Mouse (Mus musculus): ENCODE measurements around the gene Nfix. TPM values are rescaled to one million over a fixed set of nuclear protein-coding genes. Genes with fewer than 3 reads are reported as not detected.

The Nfix gene
- polyA plus RNA-seq, 1 experiment from 2014 or later: 2.2 TPM

DNA sequence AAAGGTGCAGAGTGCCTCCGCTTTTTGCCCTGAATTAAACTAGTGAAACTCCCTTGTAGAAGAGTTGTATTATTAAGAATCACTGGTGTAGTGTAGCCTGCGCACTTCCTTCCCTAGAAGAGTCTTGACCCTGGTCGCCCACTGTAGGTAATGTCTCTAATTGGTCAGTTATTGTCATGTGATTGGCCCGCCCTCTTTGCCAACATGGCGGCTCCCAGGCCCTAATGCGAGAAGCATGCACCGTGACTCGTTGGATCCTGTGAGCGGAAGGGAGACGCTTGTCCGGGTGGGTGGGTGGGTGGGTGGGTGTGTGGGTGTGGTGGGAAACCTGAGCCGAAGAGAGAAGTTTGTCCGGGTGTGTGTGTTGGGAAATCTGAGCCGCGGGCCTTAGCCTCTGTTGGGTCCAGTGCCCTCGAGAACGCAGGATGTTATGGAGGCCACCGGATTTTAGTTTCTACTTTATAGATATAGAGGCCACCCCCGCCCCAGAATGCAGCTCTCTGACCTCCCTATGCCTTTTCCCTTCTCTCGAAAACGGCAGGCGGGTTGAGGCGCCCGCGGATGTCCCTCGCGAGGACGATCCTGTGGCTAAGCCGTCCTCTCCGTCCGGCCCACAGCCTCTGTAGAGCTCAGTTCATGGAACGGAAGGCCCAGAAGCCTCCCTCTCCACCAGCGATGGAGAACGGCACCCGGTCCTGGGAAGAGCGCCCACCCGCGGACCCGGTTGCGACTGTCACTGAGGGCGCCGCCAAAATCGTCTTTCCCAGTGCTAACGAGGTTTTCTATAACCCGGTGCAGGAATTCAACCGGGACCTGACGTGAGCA, 110.8 kb downstream of the Nfix start:
- H3K9me3 ChIP-seq (ENCODE audit: control insufficient read depth, low read length): no peaks in the 10 kb centered on the region
- H3K36me3 ChIP-seq (ENCODE audit: control insufficient read depth, insufficient read depth, low read length): no peaks in the 10 kb centered on the region
- peak; percentile 87 for ATAC-seq (ENCODE audit: low FRiP score)
- H3K4me2 ChIP-seq: peak overlapping the region; percentile 94
- peak overlapping the region; percentile 71 for H3K9ac ChIP-seq (ENCODE audit: low read length)
- WGBS: under 1% methylated on average over 47 of the region's 47 CpGs
- peak; percentile 90 for DNase-seq (ENCODE audit: low spot score, missing footprints)
- H3K27ac ChIP-seq (ENCODE audit: low read depth, low read length): no peak overlapping the region
- H3K4me3 ChIP-seq (ENCODE audit: low read depth, low read length): peak overlapping the region; percentile 84
- peaks cover 27% of the 10 kb centered on the region for H3K4me1 ChIP-seq (ENCODE audit: control insufficient read depth, insufficient read depth, low read length)
- H3K27me3 ChIP-seq (ENCODE audit: control insufficient read depth, insufficient read depth, low read length): no peaks in the 10 kb centered on the region

DNA sequence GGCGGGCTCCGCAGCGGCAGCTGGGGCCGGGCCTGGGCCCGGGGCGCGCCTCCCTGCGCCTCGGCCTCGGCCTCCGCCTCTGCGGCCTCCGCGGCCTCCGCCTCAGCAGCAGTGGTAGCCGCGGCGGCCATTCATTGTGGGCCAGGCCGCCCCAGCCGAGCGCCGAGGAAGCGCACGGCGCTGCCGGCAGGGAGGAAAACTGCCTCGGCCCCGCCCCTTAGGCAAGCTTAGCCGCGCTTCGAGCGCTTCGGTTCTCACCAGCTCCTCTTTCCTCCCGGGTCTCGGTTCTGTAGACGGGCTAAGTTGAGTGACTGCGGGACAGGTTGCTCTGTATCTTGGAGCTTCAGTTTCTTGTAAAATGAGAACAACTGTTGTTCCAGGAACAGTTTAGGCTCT, 112.4 kb downstream of the Nfix start, which contains the start of gene Nacc1:
Nacc1 (minus strand) TSS at position 158 of the 396 bp plus-strand sequence.
- under 1% methylated on average over 35 of the region's 37 CpGs for WGBS
- H3K9ac ChIP-seq (ENCODE audit: low read length): peak within 1 kb of the TSS; percentile 100
- peaks cover 27% of the 10 kb centered on the region for H3K4me1 ChIP-seq (ENCODE audit: control insufficient read depth, insufficient read depth, low read length)
- peak within 1 kb of the TSS; percentile 93 for H3K4me2 ChIP-seq
- H3K27me3 ChIP-seq (ENCODE audit: control insufficient read depth, insufficient read depth, low read length): no peaks in the 10 kb centered on the region
- H3K4me3 ChIP-seq (ENCODE audit: low read depth, low read length): peak within 1 kb of the TSS; percentile 100
- no peaks in the 10 kb centered on the region for H3K9me3 ChIP-seq (ENCODE audit: control insufficient read depth, low read length)
- H3K27ac ChIP-seq (ENCODE audit: low read depth, low read length): peak within 1 kb of the TSS; percentile 90
- ATAC-seq (ENCODE audit: low FRiP score) (peak; percentile 83), DNase-seq (ENCODE audit: low spot score, missing footprints) (peak; percentile 96)
- H3K36me3 ChIP-seq (ENCODE audit: control insufficient read depth, insufficient read depth, low read length): no peaks in the 10 kb centered on the region

DNA sequence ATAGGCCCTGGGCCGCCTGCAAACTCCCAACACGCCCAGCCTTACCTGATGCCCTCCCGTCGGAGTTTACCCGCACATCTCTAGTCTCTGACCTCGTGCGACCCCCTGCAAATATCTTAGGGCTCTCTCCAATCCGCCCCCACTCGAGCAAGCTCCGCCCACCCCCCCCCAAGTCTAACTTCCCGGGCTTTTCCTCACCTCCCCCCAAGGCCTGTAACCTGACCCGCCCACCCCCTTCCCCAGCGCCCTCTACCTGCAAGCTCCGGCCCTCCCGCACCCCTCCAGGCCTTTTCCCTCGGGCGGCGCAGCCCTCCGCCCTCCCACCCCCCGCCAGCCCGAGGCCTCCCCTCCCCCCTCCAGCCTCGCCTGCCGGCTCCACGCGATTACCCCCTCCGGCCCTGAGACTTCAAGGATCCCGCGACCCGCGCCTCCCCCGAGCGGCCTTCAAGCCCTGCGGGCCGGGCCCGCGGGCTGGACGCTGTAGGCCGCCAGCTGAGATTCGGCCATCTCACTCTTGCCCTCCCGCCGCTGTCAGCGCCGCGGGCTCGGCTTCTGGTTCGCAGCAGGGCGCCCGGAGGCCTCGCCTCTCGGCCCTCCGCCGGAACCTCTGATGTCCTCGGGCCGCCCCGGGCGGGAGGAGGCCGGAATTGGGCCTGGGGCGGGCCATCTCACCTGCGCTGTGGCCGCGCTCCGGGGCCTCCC, 113.0 kb downstream of the Nfix start:
- no peaks in the 10 kb centered on the region for H3K36me3 ChIP-seq (ENCODE audit: control insufficient read depth, insufficient read depth, low read length)
- WGBS: under 1% methylated on average over 54 of the region's 62 CpGs
- H3K9ac ChIP-seq (ENCODE audit: low read length): peak overlapping the region; percentile 100
- peak overlapping the region; percentile 93 for H3K4me2 ChIP-seq
- peak; percentile 40 for ATAC-seq (ENCODE audit: low FRiP score)
- peaks cover 27% of the 10 kb centered on the region for H3K4me1 ChIP-seq (ENCODE audit: control insufficient read depth, insufficient read depth, low read length)
- no peaks in the 10 kb centered on the region for H3K9me3 ChIP-seq (ENCODE audit: control insufficient read depth, low read length)
- H3K27me3 ChIP-seq (ENCODE audit: control insufficient read depth, insufficient read depth, low read length): no peaks in the 10 kb centered on the region
- peak overlapping the region; percentile 100 for H3K4me3 ChIP-seq (ENCODE audit: low read depth, low read length)
- DNase-seq (ENCODE audit: low spot score, missing footprints): peak; percentile 91
- H3K27ac ChIP-seq (ENCODE audit: low read depth, low read length): peak overlapping the region; percentile 90

DNA sequence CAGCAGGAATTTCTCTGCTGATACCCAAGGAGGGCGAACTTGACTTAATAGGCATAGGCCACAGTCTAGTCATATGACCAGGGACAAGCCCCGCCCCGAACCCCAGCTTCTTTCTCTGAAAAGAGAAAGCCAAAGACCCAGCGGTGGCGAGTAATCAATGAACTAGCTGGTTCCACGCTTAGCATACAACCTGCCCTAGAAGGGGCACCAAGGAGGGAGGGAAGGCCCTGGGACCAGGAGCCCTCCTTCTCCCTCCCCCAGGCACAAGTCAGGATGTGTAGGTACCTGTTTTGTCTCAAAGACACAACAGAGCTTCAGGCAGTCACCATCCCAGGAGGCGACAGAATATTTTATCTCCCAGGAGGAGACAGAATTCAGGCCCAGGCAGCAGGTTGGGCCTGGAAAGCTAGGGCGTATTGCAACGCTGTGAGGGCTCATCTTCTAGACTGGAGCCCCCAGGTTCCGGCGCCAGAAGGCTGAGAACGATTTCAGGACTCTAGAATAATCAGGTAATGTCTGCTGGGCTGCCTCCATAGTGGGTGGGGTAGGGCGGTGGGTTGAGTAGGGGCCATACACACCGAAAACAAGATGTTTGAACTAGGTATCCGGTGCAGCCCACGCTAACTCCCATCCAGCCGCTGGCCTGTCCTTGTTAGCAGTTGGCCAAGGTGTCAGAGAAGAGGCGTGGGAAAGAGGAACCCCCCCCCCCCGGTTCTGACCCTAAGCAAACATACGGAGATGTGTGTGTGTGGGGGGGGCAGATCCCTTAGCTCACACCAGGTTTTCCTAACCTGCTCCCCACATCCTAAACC, 113.7 kb downstream of the Nfix start, which contains the start of gene Trmt1:
Trmt1 (plus strand) TSS at position 117 of the 812 bp plus-strand sequence.
- H3K4me1 ChIP-seq (ENCODE audit: control insufficient read depth, insufficient read depth, low read length): peaks cover 27% of the 10 kb centered on the region
- peak within 1 kb of the TSS; percentile 100 for H3K9ac ChIP-seq (ENCODE audit: low read length)
- peak within 1 kb of the TSS; percentile 93 for H3K4me2 ChIP-seq
- peak within 1 kb of the TSS; percentile 90 for H3K27ac ChIP-seq (ENCODE audit: low read depth, low read length)
- ATAC-seq (ENCODE audit: low FRiP score) (no peak), DNase-seq (ENCODE audit: low spot score, missing footprints) (peak; percentile 88)
- H3K27me3 ChIP-seq (ENCODE audit: control insufficient read depth, insufficient read depth, low read length): no peaks in the 10 kb centered on the region
- peak within 1 kb of the TSS; percentile 100 for H3K4me3 ChIP-seq (ENCODE audit: low read depth, low read length)
- 9% methylated on average over 20 of the region's 20 CpGs for WGBS
- H3K36me3 ChIP-seq (ENCODE audit: control insufficient read depth, insufficient read depth, low read length): no peaks in the 10 kb centered on the region
- H3K9me3 ChIP-seq (ENCODE audit: control insufficient read depth, low read length): no peaks in the 10 kb centered on the region

DNA sequence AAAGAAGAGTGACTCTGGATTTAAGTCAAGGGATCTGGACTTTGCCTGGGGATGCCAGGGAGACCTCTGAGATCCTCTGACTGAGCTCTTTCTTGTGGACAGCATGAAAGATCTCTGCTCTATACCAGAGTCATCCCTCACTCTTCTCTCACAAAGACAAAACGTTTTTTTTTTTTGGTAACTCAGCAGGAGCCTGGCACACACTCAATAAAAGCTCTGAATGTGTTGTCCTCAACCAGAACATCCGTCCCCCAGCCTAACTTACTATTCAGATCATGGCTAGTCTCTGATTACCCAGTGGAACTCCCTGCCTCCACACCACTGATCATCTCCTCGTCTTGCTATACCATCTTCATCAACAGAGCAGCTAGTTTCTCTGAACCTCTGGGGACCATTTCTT, 115.6 kb downstream of the Nfix start:
- DNase-seq (ENCODE audit: low spot score, missing footprints): peak; percentile 14
- H3K4me3 ChIP-seq (ENCODE audit: low read depth, low read length): no peak overlapping the region
- no peak for ATAC-seq (ENCODE audit: low FRiP score)
- H3K4me1 ChIP-seq (ENCODE audit: control insufficient read depth, insufficient read depth, low read length): peaks cover 20% of the 10 kb centered on the region
- H3K27ac ChIP-seq (ENCODE audit: low read depth, low read length): no peak overlapping the region
- 64% methylated on average over 3 of the region's 3 CpGs for WGBS
- H3K4me2 ChIP-seq: no peak overlapping the region
- H3K27me3 ChIP-seq (ENCODE audit: control insufficient read depth, insufficient read depth, low read length): no peaks in the 10 kb centered on the region
- H3K36me3 ChIP-seq (ENCODE audit: control insufficient read depth, insufficient read depth, low read length): no peaks in the 10 kb centered on the region
- H3K9me3 ChIP-seq (ENCODE audit: control insufficient read depth, low read length): no peaks in the 10 kb centered on the region
- no peak overlapping the region for H3K9ac ChIP-seq (ENCODE audit: low read length)

DNA sequence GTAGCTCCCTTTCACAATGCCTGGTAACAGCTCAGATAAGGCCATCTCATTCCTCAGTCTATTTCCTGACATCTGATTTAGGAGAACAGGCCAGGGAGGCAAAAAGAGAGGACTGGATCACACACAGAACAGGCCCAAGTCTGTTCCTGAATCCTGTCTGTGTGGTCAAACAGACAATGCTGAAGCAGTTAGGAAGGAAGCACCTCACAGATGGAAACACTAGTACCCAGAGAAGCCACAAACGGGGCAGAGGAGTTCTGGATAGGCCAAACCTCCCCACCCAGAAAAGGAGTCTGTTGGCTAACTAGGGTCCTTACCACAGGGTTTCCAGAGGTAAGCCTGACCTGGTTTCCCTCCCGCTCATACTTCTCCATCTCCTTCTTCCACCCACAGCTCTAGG, 117.9 kb downstream of the Nfix start:
- peaks cover 12% of the 10 kb centered on the region for H3K4me1 ChIP-seq (ENCODE audit: control insufficient read depth, insufficient read depth, low read length)
- no peak overlapping the region for H3K27ac ChIP-seq (ENCODE audit: low read depth, low read length)
- ATAC-seq (ENCODE audit: low FRiP score) (no peak), DNase-seq (ENCODE audit: low spot score, missing footprints) (no peak)
- no peak overlapping the region for H3K9ac ChIP-seq (ENCODE audit: low read length)
- no peak overlapping the region for H3K4me2 ChIP-seq
- no peaks in the 10 kb centered on the region for H3K9me3 ChIP-seq (ENCODE audit: control insufficient read depth, low read length)
- H3K4me3 ChIP-seq (ENCODE audit: low read depth, low read length): no peak overlapping the region
- no peaks in the 10 kb centered on the region for H3K36me3 ChIP-seq (ENCODE audit: control insufficient read depth, insufficient read depth, low read length)
- WGBS: 88% methylated on average over 2 of the region's 2 CpGs
- H3K27me3 ChIP-seq (ENCODE audit: control insufficient read depth, insufficient read depth, low read length): no peaks in the 10 kb centered on the region

DNA sequence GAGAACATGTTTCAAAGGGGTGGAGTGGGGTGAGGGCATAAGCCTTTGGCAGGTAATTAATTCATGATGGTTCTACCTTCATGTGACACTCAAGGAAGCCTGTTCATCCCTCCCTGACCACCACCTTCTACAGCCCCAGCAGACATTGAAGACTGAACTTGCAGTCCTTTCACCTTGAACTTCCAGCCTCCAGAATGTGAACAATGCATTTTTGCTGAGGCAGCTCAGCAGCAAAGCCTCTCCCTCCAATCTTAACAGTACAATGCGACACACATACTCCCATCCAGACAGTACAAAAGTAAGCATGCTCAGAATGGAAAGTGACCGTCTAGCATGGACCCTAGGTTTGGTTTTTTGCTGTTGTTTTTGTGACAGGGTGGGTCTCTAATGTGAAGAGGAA, 118.7 kb downstream of the Nfix start:
- no peaks in the 10 kb centered on the region for H3K36me3 ChIP-seq (ENCODE audit: control insufficient read depth, insufficient read depth, low read length)
- no peak for DNase-seq (ENCODE audit: low spot score, missing footprints)
- H3K27ac ChIP-seq (ENCODE audit: low read depth, low read length): no peak overlapping the region
- WGBS: 92% methylated on average over 2 of the region's 2 CpGs
- ATAC-seq (ENCODE audit: low FRiP score): no peak
- no peak overlapping the region for H3K4me3 ChIP-seq (ENCODE audit: low read depth, low read length)
- H3K4me2 ChIP-seq: no peak overlapping the region
- no peaks in the 10 kb centered on the region for H3K27me3 ChIP-seq (ENCODE audit: control insufficient read depth, insufficient read depth, low read length)
- H3K4me1 ChIP-seq (ENCODE audit: control insufficient read depth, insufficient read depth, low read length): peaks cover 8% of the 10 kb centered on the region
- no peak overlapping the region for H3K9ac ChIP-seq (ENCODE audit: low read length)
- H3K9me3 ChIP-seq (ENCODE audit: control insufficient read depth, low read length): no peaks in the 10 kb centered on the region

DNA sequence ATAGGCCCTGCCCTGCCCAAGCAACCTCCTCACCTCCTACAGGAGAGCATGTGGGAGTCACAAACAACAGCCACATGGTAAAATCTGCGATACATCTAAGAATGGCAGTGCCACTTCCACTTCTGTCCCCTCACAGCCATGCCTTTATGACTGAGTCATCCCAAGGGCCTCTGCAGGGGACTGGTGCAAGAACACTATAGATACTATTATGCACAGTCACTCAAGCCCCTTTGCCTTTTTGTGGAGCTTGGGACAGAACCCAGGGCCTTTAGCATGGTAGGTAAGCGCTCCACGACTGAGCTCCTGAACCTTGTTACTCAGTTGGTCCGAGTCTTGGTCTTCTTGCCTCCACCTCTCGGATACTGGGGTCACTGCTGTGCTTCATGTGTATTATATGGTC, 122.8 kb downstream of the Nfix start:
- no peak for DNase-seq (ENCODE audit: low spot score, missing footprints)
- ATAC-seq (ENCODE audit: low FRiP score): no peak
- no peak overlapping the region for H3K4me2 ChIP-seq
- no peak overlapping the region for H3K9ac ChIP-seq (ENCODE audit: low read length)
- 95% methylated on average over 5 of the region's 5 CpGs for WGBS
- H3K4me1 ChIP-seq (ENCODE audit: control insufficient read depth, insufficient read depth, low read length): no peaks in the 10 kb centered on the region
- H3K9me3 ChIP-seq (ENCODE audit: control insufficient read depth, low read length): no peaks in the 10 kb centered on the region
- H3K27me3 ChIP-seq (ENCODE audit: control insufficient read depth, insufficient read depth, low read length): no peaks in the 10 kb centered on the region
- no peak overlapping the region for H3K4me3 ChIP-seq (ENCODE audit: low read depth, low read length)
- peaks cover 8% of the 10 kb centered on the region for H3K36me3 ChIP-seq (ENCODE audit: control insufficient read depth, insufficient read depth, low read length)
- no peak overlapping the region for H3K27ac ChIP-seq (ENCODE audit: low read depth, low read length)

All from midbrain, embryonic 11.5 days (tissue).